Mouse (Mus musculus) neural tube, embryonic 15.5 days (tissue): ENCODE results near the gene Best2. TPM values are rescaled to one million over a fixed set of nuclear protein-coding genes. Genes with fewer than 3 reads are reported as not detected.

ENCODE experiments used
- ATAC-seq: fragments of 200-750 bp; cut with Nextera tagmentation; 2 replicates; pipeline ENCODE4 v1.8.0; 2017; ENCODE audit warnings: mild to moderate bottlenecking, moderate TSS enrichment, moderate library complexity; ENCODE audit not compliant: low FRiP score
- H3K27ac ChIP-seq: fragments of 300-500 bp; sonication (generic); replicated peaks from 2 replicates; pipeline ENCODE4 v1.5.1; 2015; ENCODE audit warnings: mild to moderate bottlenecking, inconsistent platforms
- H3K27me3 ChIP-seq: fragments of 300-500 bp; sonication (generic); replicated peaks from 2 replicates; pipeline ENCODE4 v1.6.1; 2015; ENCODE audit warnings: inconsistent platforms
- H3K36me3 ChIP-seq: fragments of 300-500 bp; sonication (generic); 2 replicates; pipeline ENCODE4 v1.6.1; 2015; ENCODE audit warnings: inconsistent platforms
- H3K4me1 ChIP-seq: fragments of 300-500 bp; sonication (generic); 2 replicates; pipeline ENCODE4 v1.6.1; 2015; ENCODE audit warnings: inconsistent platforms
- H3K4me2 ChIP-seq: fragments of 300-500 bp; sonication (generic); 2 replicates; pipeline ENCODE4 v1.6.1; 2015; ENCODE audit warnings: inconsistent platforms, mild to moderate bottlenecking, moderate library complexity
- H3K4me3 ChIP-seq: fragments of 300-500 bp; sonication (generic); replicated peaks from 2 replicates; pipeline ENCODE4 v1.5.1; 2015; ENCODE audit warnings: mild to moderate bottlenecking, inconsistent platforms
- H3K9ac ChIP-seq: fragments of 300-500 bp; sonication (generic); replicated peaks from 2 replicates; pipeline ENCODE4 v1.6.1; 2015; ENCODE audit warnings: mild to moderate bottlenecking, inconsistent platforms
- H3K9me3 ChIP-seq: fragments of 300-500 bp; sonication (generic); replicated peaks from 2 replicates; pipeline ENCODE4 v1.6.1; 2016; ENCODE audit warnings: inconsistent platforms
- WGBS: fragments of 180-500 bp; shearing (Covaris S2); methylation state at CpG from one replicate; pipeline ENCODE4 v1.1.7; 2015; ENCODE audit warnings: mixed read lengths; 5-methylcytosine and 5-hydroxymethylcytosine counted together
- polyA plus RNA-seq: library from polyadenylated mRNA; unstranded; fragments of >200 nt; fragmentation: Nextera tagmentation; extraction: Ambion mirVana; gene quantifications from 2 replicates; pipeline ENCODE4 v1.2.1, GENCODE M21; 2015

Best2 gene
- polyA plus RNA-seq, 1 experiment from 2014 or later = not detected

DNA sequence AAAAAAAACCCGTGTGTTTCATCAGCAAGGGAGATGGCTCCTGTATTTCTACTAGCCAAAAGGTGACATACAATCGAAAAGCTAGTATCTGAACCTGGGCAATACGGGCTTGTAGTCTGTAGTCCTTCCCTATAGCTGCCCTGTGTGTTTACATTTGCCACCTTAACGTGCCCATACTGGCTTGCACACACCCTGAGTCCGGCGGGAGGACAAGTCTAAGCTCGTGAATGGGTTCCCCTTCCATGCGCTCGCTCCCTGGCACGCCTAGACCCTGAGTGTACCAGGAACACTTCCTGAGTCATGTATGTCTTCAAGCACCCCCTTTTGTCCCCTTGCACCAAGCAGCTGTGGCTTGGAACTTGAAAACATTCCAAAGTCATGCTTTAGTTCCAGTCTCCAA lies 2.4 kb upstream of the Best2 start:
- H3K9ac ChIP-seq = no peak overlapping the region
- no peaks in the 10 kb centered on the region for H3K9me3 ChIP-seq
- H3K27me3 ChIP-seq = peaks cover 17% of the 10 kb centered on the region
- WGBS = 75% methylated on average over 10 of the region's 10 CpGs
- H3K27ac ChIP-seq = no peak overlapping the region
- H3K36me3 ChIP-seq = peaks cover 42% of the 10 kb centered on the region
- ATAC-seq = no peak
- no peak overlapping the region for H3K4me3 ChIP-seq
- peaks cover 7% of the 10 kb centered on the region for H3K4me1 ChIP-seq
- no peak overlapping the region for H3K4me2 ChIP-seq

GRCm38 (mm10) chr8:85013230-85013840 lies 996 bp downstream of the Best2 start:
- Histone ChIP-seq H3K36me3 (peaks cover 10% of the 10 kb centered on the region), H3K4me2 (peak overlapping the region; percentile 74), H3K9me3 (no peaks in the 10 kb centered on the region), H3K4me3 (peak overlapping the region; percentile 41), H3K27ac (no peak overlapping the region), H3K27me3 (peaks cover 40% of the 10 kb centered on the region), H3K9ac (peak overlapping the region; percentile 50; the same call in 1 of the 2 replicates), H3K4me1 (peaks cover 7% of the 10 kb centered on the region)
- ATAC-seq = peak; percentile 77
- 4% methylated on average over 25 of the region's 26 CpGs for WGBS

DNA sequence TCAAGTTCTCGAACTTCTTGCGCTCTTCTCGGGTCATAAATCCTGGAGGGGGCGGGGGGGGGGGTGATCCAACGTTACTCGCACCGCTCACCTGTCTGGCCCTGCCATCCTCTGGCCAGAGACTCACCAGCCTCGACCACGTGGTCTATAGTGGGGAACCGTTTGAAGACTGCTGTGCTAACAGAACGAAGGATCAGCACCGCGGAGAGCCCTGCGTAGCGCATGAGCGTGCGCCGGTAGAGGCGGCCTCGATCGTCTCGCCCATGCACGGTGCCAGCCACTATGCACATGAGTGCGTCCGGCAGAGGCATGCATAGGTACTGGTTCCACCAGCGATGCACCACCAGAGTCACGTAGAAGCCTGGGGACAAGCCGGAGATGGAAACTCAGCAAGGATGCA lies 3.1 kb downstream of the Best2 start:
- H3K4me3 ChIP-seq = no peak overlapping the region
- H3K27me3 ChIP-seq = peaks cover 49% of the 10 kb centered on the region
- peaks cover 7% of the 10 kb centered on the region for H3K4me1 ChIP-seq
- H3K4me2 ChIP-seq = peak overlapping the region; percentile 11
- no peaks in the 10 kb centered on the region for H3K9me3 ChIP-seq
- WGBS = 15% methylated on average over 28 of the region's 28 CpGs
- no peak overlapping the region for H3K27ac ChIP-seq
- no peak overlapping the region for H3K9ac ChIP-seq
- no peaks in the 10 kb centered on the region for H3K36me3 ChIP-seq
- no peak for ATAC-seq

GRCm38 (mm10) chr8:85007686-85008085 lies 6.6 kb downstream of the Best2 start:
- WGBS = 16% methylated on average over 25 of the region's 25 CpGs
- no peak for ATAC-seq
- H3K9me3 ChIP-seq = no peaks in the 10 kb centered on the region

GRCm38 (mm10) chr8:84997649-84998295 lies 16.6 kb downstream of the Best2 start:
- H3K4me1 ChIP-seq = peaks cover 10% of the 10 kb centered on the region
- H3K9ac ChIP-seq = 0 out of 2 replicates have a peak overlapping the region, but pooled peaks have one; percentile 14
- no peak overlapping the region for H3K4me3 ChIP-seq
- WGBS = 3% methylated on average over 19 of the region's 19 CpGs
- H3K4me2 ChIP-seq = peak overlapping the region; percentile 35
- H3K27me3 ChIP-seq = peaks cover 11% of the 10 kb centered on the region
- H3K9me3 ChIP-seq = no peaks in the 10 kb centered on the region
- peak; percentile 62 for ATAC-seq
- H3K27ac ChIP-seq = no peak overlapping the region
- peaks cover 15% of the 10 kb centered on the region for H3K36me3 ChIP-seq

More at GRCm38 (mm10) chr8:85007686-85008085, 6.6 kb downstream of the Best2 start:
- Histone ChIP-seq H3K27ac (no peak overlapping the region), H3K27me3 (peaks cover 44% of the 10 kb centered on the region), H3K36me3 (peaks cover 3% of the 10 kb centered on the region; the same call in 1 of the 2 replicates), H3K4me3 (no peak overlapping the region), H3K4me2 (no peak overlapping the region), H3K9ac (no peak overlapping the region), H3K4me1 (no peaks in the 10 kb centered on the region)

DNA sequence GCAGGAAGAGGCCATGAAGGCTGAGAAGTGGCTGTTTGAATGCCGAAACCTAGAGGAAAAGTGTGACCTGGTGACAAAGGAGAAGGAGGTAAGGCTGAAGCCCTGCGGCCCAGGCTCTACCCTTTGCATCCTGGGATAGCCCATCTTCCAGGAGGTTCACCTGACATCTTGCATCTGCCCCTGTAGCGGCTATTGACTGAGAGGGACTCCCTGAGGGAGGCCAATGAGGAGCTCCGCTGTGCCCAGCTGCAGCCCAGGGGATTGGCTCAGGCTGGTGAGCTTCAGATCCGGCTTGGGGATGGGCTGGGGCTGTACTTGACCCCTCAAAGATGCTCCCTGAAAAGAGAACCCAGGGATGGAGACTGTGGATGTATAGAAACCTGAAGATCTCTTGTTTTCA lies 17.4 kb downstream of the Best2 start:
- 87% methylated on average over 5 of the region's 5 CpGs for WGBS
- no peak overlapping the region for H3K9ac ChIP-seq

GRCm38 (mm10) chr8:84995680-84996079 lies 18.7 kb downstream of the Best2 start:
- Histone ChIP-seq H3K36me3 (peaks cover 9% of the 10 kb centered on the region), H3K27me3 (peaks cover 11% of the 10 kb centered on the region), H3K9me3 (no peaks in the 10 kb centered on the region), H3K27ac (no peak overlapping the region), H3K9ac (0 out of 2 replicates have a peak overlapping the region, but pooled peaks have one; percentile 14), H3K4me3 (no peak overlapping the region), H3K4me1 (peaks cover 18% of the 10 kb centered on the region), H3K4me2 (peak overlapping the region; percentile 17; the same call in 1 of the 2 replicates)
- no peak for ATAC-seq
- WGBS = 23% methylated on average over 25 of the region's 25 CpGs

More for the DNA sequence above, 17.4 kb downstream of the Best2 start:
- Histone ChIP-seq H3K36me3 (peaks cover 9% of the 10 kb centered on the region), H3K9me3 (no peaks in the 10 kb centered on the region), H3K4me3 (no peak overlapping the region), H3K27me3 (peaks cover 11% of the 10 kb centered on the region), H3K4me1 (peaks cover 10% of the 10 kb centered on the region), H3K4me2 (no peak overlapping the region), H3K27ac (no peak overlapping the region)
- ATAC-seq = no peak

- peaks cover 11% of the 10 kb centered on the region for H3K27me3 ChIP-seq
- no peak overlapping the region for H3K9ac ChIP-seq
- no peak overlapping the region for H3K27ac ChIP-seq
- H3K4me2 ChIP-seq = no peak overlapping the region
- peaks cover 27% of the 10 kb centered on the region for H3K4me1 ChIP-seq
- H3K9me3 ChIP-seq = no peaks in the 10 kb centered on the region
- ATAC-seq = no peak
- WGBS = 91% methylated on average over 9 of the region's 9 CpGs
- peaks cover 9% of the 10 kb centered on the region for H3K36me3 ChIP-seq
- H3K4me3 ChIP-seq = no peak overlapping the region
Observed at GRCm38 (mm10) chr8:84994375-84994774, 20.0 kb downstream of the Best2 start.

DNA sequence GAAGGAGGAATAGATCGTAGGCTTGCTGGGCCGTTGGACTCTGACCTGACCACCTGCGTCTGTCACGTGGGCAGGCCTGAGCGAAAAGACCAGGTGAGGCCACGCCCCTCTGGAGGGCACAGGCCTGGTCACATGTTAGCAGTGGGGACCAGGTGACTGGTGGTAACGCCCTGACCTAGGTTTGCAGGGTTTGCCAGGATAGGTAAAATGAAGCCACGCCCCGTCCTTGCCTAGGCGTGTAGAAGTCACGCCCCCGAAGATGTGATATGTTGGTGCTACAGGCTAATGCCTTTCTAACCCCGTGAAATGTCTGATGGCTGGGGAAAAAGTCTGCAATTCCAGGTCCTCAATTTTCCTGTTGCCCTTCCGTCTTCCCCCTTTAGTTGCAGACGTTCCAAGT lies 23.5 kb downstream of the Best2 start:
- Histone ChIP-seq H3K36me3 (peaks cover 9% of the 10 kb centered on the region), H3K9me3 (no peaks in the 10 kb centered on the region), H3K4me2 (peak overlapping the region; percentile 93), H3K4me3 (peak overlapping the region; percentile 72), H3K4me1 (peaks cover 35% of the 10 kb centered on the region), H3K27ac (peak overlapping the region; percentile 89), H3K9ac (peak overlapping the region; percentile 80), H3K27me3 (peaks cover 24% of the 10 kb centered on the region)
- ATAC-seq = peak; percentile 63
- WGBS = under 1% methylated on average over 15 of the region's 15 CpGs

GRCm38 (mm10) chr8:84990349-84990748 lies 24.0 kb downstream of the Best2 start, which contains the start of gene Hook2:
Gene Hook2 (plus strand): TSS chr8:84990603.
- under 1% methylated on average over 28 of the region's 28 CpGs for WGBS
- peaks cover 36% of the 10 kb centered on the region for H3K4me1 ChIP-seq
- peak within 1 kb of the TSS; percentile 80 for H3K9ac ChIP-seq
- peaks cover 9% of the 10 kb centered on the region for H3K36me3 ChIP-seq
- peak within 1 kb of the TSS; percentile 72 for H3K4me3 ChIP-seq
- peak; percentile 86 for ATAC-seq
- H3K4me2 ChIP-seq = peak within 1 kb of the TSS; percentile 93
- H3K27ac ChIP-seq = peak within 1 kb of the TSS; percentile 89
- peaks cover 24% of the 10 kb centered on the region for H3K27me3 ChIP-seq
- H3K9me3 ChIP-seq = no peaks in the 10 kb centered on the region

- H3K27ac ChIP-seq = peak overlapping the region; percentile 89
- H3K4me3 ChIP-seq = peak overlapping the region; percentile 72
- H3K4me1 ChIP-seq = peaks cover 41% of the 10 kb centered on the region
- H3K36me3 ChIP-seq = peaks cover 4% of the 10 kb centered on the region; the same call in 1 of the 2 replicates
- H3K9me3 ChIP-seq = no peaks in the 10 kb centered on the region
- peak overlapping the region; percentile 93 for H3K4me2 ChIP-seq
- H3K27me3 ChIP-seq = peaks cover 20% of the 10 kb centered on the region
- peak; percentile 48 for ATAC-seq
- under 1% methylated on average over 15 of the region's 15 CpGs for WGBS
- peak overlapping the region; percentile 59 for H3K9ac ChIP-seq
Observed at GRCm38 (mm10) chr8:84989810-84990209, 24.5 kb downstream of the Best2 start.
